In genomic region chr7:96657101-96657830, GRCm38 (mm10) we compare ENCODE assay signal across 9 mouse cellular contexts.
DNase-seq lines count a peak whose midpoint lies in the region; ATAC-seq lines count a peak whose summit lies in the region.
"Had no signal": no experiment of that assay in that cellular context is flagged by ENCODE, and none has a peak within 500 bp of the region (broad histone marks: within the 10 kb centered on the region; RNA-seq: fewer than 3 reads in every experiment).

No protein-coding gene starts in this region.

- H3K9me3 ChIP-seq in kidney, embryonic 14.5 days (ENCODE audit: control insufficient read depth, low read length) = no peaks in the 10 kb centered on the region
- no peaks in the 10 kb centered on the region for H3K9me3 ChIP-seq in limb, embryonic 10.5 days (replicated peaks)

- H3K36me3 ChIP-seq in kidney, embryonic 14.5 days (ENCODE audit: control insufficient read depth, insufficient read depth, low read length) = no peaks in the 10 kb centered on the region
- H3K36me3 ChIP-seq in limb, embryonic 10.5 days = 0 out of 2 replicates have a peak, but pooled peaks cover 6% of the 10 kb centered on the region

- H3K4me1 ChIP-seq in kidney, embryonic 14.5 days (ENCODE audit: control insufficient read depth, insufficient read depth, low read length) = peaks cover 40% of the 10 kb centered on the region
- peaks cover 100% of the 10 kb centered on the region for H3K4me1 ChIP-seq in limb, embryonic 10.5 days

- no peak overlapping the region for H3K27ac ChIP-seq in kidney, embryonic 14.5 days (ENCODE audit: low read depth, low read length)
- peak overlapping the region; percentile 83 for H3K27ac ChIP-seq in limb, embryonic 10.5 days

- DNase-seq in kidney, postnatal 10 days = no peak
- DNase-seq in urinary bladder, postnatal 14 days (ENCODE audit: low spot score) = peak; percentile 28
- DNase-seq in urinary bladder, postnatal 4 days (ENCODE audit: low spot score in 2 of 2) = no peak
- DNase-seq in limb, embryonic 10.5 days (ENCODE audit: low spot score) = peak; percentile 85
- no peak for DNase-seq in left cerebral cortex, postnatal 10 days (ENCODE audit: extremely low spot score in 1 of 2, low spot score in 2 of 2)
- DNase-seq in cerebellum, adult 9-11 months = no peak
- DNase-seq: kidney, postnatal 25 days had no signal

- no peaks in the 10 kb centered on the region; the same call in 1 of the 2 replicates for H3K27me3 ChIP-seq in kidney, embryonic 14.5 days (ENCODE audit: control insufficient read depth, insufficient read depth, low read length)
- H3K27me3 ChIP-seq in limb, embryonic 10.5 days (ENCODE audit: low read depth, poor library complexity, severe bottlenecking) = peaks cover 24% of the 10 kb centered on the region; the same call in 1 of the 2 replicates

- intact Hi-C loops in left cerebral cortex, postnatal 10 days (cut with DNase I) = no loop called here

- 13% methylated on average over 13 of the region's 13 CpGs for whole genome bisulfite sequencing in kidney, embryonic 14.5 days
- WGBS in limb, embryonic 10.5 days = 2% methylated on average over 13 of the region's 13 CpGs

- no peak overlapping the region for H3K4me3 ChIP-seq in kidney, embryonic 14.5 days (ENCODE audit: low read length)
- no peak overlapping the region for H3K4me3 ChIP-seq in limb, embryonic 10.5 days

- H3K4me2 ChIP-seq in kidney, embryonic 14.5 days (replicated peaks; ENCODE audit: low read depth, low read length) = no peak overlapping the region
- H3K4me2 ChIP-seq: liver, embryonic 11.5 days had no signal

- H3K9ac ChIP-seq in kidney, embryonic 14.5 days (ENCODE audit: low read depth, low read length) = peak overlapping the region; percentile 7; the same call in 1 of the 2 replicates

- ATAC-seq in kidney, embryonic 14.5 days (ENCODE audit: low FRiP score, low TSS enrichment) = no peak; the same call in 1 of the 2 replicates

Comparison
In these comparisons a context has a peak if more than half of its experiments do, and no peak if none do; other contexts are left out.
1. DNase-seq: peak in urinary bladder, postnatal 14 days (single experiment) and limb, embryonic 10.5 days (single experiment); none in kidney, postnatal 10 days (single experiment), urinary bladder, postnatal 4 days (0 of 2), left cerebral cortex, postnatal 10 days (0 of 2) and cerebellum, adult 9-11 months (single experiment).